In genomic region chr14:80845576-80846269, GRCm38 (mm10) we compare ENCODE assay signal across 8 mouse cellular contexts.
DNase-seq lines count a peak whose midpoint lies in the region; ATAC-seq and TF ChIP-seq lines count a peak whose summit lies in the region.

No protein-coding gene starts in this region.

- peak; percentile 97 for DNase-seq in brain, embryonic 14.5 days (ENCODE audit: low read depth)
- peak; percentile 69 for DNase-seq in forebrain, embryonic 10.5 days (ENCODE audit: extremely low spot score, low spot score)
- peak; percentile 27 to 63 for DNase-seq in heart, postnatal 14 days
- peak; percentile 14 for DNase-seq in large intestine, adult 2 months (ENCODE audit: low read depth, low spot score)
- DNase-seq in lung, adult 2 months: peak; percentile 42
- DNase-seq in retina, adult 2 months (ENCODE audit: low read depth, low spot score): peak; percentile 36

- no peaks in the 10 kb centered on the region for H3K4me1 ChIP-seq in E14TG2a.4 (replicated peaks; ENCODE audit: low read depth, low read length)
- peaks cover 17% of the 10 kb centered on the region for H3K4me1 ChIP-seq in forebrain, embryonic 10.5 days
- no peaks in the 10 kb centered on the region for H3K4me1 ChIP-seq in lung, adult 2 months (ENCODE audit: control insufficient read depth, insufficient read depth, low read length)

- intact Hi-C loops in heart, postnatal 14 days (cut with DNase I): no loop called here

- H3K4me3 ChIP-seq in E14TG2a.4 (replicated peaks; ENCODE audit: low read length): no peak overlapping the region
- peak overlapping the region; percentile 34 for H3K4me3 ChIP-seq in forebrain, embryonic 10.5 days
- no peak overlapping the region for H3K4me3 ChIP-seq in lung, adult 2 months (replicated peaks; ENCODE audit: extremely low read depth, low read depth, low read length)

- TF ChIP-seq POLR2A in brain, embryonic 14.5 days (IDR thresholded peaks at IDR 0.05; ENCODE audit: borderline replicate concordance, extremely low read depth, insufficient read depth, insufficient read length, poor library complexity, severe bottlenecking): no peak
- TF ChIP-seq POLR2A in lung, adult 2 months (IDR thresholded peaks at IDR 0.05; ENCODE audit: borderline replicate concordance, extremely low read depth, low read depth, low read length): no peak

- H3K27me3 ChIP-seq in E14TG2a.4 (ENCODE audit: insufficient read depth, low read length): peaks cover 15% of the 10 kb centered on the region; the same call in 1 of the 2 replicates
- no peaks in the 10 kb centered on the region for H3K27me3 ChIP-seq in forebrain, embryonic 10.5 days (ENCODE audit: poor library complexity, severe bottlenecking)

- no peaks in the 10 kb centered on the region for H3K9me3 ChIP-seq in E14TG2a.4 (ENCODE audit: low read length)
- no peaks in the 10 kb centered on the region for H3K9me3 ChIP-seq in forebrain, embryonic 10.5 days

- TF ChIP-seq CTCF in E14TG2a.4 (conservative IDR thresholded peaks at IDR 0.05; ENCODE audit: low read length): peak; percentile 53
- peak; percentile 88 for TF ChIP-seq CTCF in brain, embryonic 14.5 days (IDR thresholded peaks at IDR 0.05; ENCODE audit: borderline replicate concordance, extremely low read depth, insufficient read depth, insufficient read length)
- TF ChIP-seq CTCF in lung, adult 2 months (IDR thresholded peaks at IDR 0.05; ENCODE audit: insufficient read depth, low read length): peak; percentile 23; the same call in 1 of the 2 replicates

- no peak for ATAC-seq in granulocyte monocyte progenitor cell, adult 5-6 weeks (replicated peaks; ENCODE audit: poor library complexity, severe bottlenecking)

- peak overlapping the region; percentile 72 for H3K27ac ChIP-seq in forebrain, embryonic 10.5 days

- no peaks in the 10 kb centered on the region for H3K36me3 ChIP-seq in E14TG2a.4 (ENCODE audit: insufficient read depth, low read length)
- no peaks in the 10 kb centered on the region for H3K36me3 ChIP-seq in forebrain, embryonic 10.5 days (replicated peaks)

- 24% methylated on average over 14 of the region's 14 CpGs for WGBS in forebrain, embryonic 10.5 days
- 32% methylated on average over 14 of the region's 14 CpGs for WGBS in large intestine, adult 2 months
- 27% methylated on average over 14 of the region's 14 CpGs for whole genome bisulfite sequencing in lung, adult 2 months

Comparison
In these comparisons a context has a peak if more than half of its experiments do, and no peak if none do; other contexts are left out.
1. CTCF ChIP-seq: peak in every context shown above with its lines; median percentile 88 in brain, embryonic 14.5 days; 53 in E14TG2a.4; 23 in lung, adult 2 months.
2. DNase-seq: peak in every context shown above with its lines; median percentile 97 in brain, embryonic 14.5 days; 69 in forebrain, embryonic 10.5 days; 45 in heart, postnatal 14 days; 42 in lung, adult 2 months; 36 in retina, adult 2 months; 14 in large intestine, adult 2 months.